Mouse (Mus musculus) heart, adult 11 months (tissue): ENCODE measurements around the gene Gprc5c.
A peak's percentile ranks its signal among the peaks of the same experiment; 100 is the strongest.
"Not testable (repeated sequence)": the region's sequence is repeated elsewhere in the genome, so short reads cannot be mapped to it uniquely, and the experiment has no call there.

Experiments used
- DNase-seq: peaks from one replicate; pipeline ENCODE4 v3.0.0; 2022

The Gprc5c gene

DNA sequence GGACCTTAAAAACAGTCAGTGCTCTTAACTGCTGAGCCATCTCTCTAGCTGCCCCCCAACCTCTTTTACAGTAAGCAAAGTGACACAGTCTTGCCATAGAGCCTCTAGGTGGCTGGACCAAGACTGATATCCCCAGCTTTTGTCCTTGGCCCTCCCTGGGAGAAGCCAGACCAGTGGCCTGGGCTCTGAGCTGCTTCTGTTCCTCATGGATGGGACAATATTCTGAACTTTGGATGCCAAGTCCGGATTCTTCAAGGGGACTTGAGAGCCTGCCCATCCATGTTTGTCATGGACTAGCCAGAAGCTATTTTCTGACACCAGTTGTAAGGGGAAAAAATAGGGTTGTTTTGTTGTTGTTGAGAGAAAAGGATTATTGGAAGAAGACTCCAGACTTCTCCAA lies 18.8 kb downstream of the Gprc5c start:
- peak; percentile 77 for DNase-seq

- DNase-seq, result peak; percentile 85
Measured at GRCm38 (mm10) chr11:114871540-114871939, 20.6 kb downstream of the Gprc5c start.

DNA sequence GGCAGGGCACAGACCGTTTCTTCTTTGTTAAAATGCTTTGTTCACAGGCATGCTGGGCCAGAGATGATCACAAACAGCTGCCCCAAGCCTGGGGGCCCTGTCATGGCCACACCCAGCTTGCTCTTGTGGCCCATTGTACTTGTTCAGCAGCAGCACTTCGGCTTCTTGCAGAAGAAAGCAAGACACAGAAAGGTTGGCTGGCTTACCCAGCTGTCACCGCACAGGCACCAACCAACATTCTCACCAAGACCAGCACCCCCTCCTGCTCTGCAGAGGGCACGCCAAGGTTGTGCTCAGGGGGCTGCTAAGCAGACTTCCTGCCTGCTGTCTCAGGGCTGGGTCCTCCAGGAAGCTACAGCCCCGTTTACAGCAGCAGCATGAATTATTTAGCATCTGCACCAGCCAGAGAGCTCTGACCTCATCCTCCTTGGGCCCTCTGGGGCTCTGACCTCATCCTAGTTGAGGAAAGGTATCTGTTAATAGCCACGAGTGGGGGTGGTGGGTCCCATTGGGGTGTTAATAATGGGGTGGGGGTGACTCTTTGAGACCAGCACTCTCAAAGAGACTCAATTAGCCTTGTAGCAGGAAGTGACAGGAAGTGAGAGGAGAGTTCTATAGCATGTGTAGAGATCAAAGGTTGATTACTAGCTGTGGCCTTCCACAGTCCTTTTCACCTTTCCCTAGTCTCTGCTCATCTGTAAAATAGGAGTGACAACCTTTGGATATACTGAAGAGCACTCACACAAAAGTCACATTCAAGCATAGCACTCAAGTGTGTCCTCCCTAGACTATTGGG lies 22.3 kb downstream of the Gprc5c start:
- DNase-seq, result no peak

DNA sequence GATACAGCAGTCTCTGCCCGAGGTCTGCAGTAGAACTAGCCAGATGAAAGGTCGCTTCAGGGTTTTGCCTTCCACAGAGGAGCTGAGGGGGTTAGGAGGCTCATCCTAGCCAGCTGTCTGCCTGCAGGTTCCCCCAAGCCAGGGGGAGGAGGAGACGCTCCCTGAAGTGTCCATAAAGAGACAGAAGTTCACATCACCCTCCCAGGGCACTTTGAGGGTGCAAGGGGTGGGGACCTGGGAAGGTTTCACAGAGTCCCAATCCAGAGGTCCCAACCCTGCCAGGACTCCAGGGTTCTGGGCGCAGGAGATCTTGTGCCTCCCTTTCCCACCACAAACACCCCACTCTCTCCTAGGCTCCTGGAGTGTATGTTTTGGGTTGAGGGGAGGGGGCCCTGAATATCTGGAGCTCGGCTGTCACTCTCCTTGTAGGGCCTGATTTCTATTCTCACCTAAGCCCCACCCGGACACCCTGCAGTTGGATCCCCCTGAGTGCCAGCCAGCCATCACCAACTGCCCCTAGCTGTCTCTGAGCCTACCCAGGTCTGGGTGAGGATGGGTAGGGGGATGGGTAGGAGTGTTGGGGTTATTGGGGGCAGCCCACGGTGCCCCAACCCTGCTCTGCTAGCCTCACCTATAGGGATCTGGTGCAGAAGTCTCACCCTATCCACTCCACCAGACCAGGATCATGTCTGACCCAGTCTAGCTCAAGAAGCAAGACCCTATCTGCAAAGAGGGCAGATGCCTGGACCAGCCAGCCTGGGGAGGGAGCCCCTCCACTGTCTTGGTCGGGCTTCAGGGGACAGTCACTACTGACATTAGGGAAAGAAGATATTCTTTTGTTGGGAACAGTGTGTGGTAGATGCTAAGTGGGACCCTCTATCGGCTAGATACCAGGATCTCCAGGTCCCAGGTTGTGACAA lies 23.5 kb downstream of the Gprc5c start:
- peak; percentile 88 for DNase-seq

GRCm38 (mm10) chr11:114875301-114875801 lies 24.4 kb downstream of the Gprc5c start:
- peak; percentile 92 for DNase-seq

- DNase-seq, result no peak
Measured at GRCm38 (mm10) chr11:114876176-114876575, 25.2 kb downstream of the Gprc5c start.

DNA sequence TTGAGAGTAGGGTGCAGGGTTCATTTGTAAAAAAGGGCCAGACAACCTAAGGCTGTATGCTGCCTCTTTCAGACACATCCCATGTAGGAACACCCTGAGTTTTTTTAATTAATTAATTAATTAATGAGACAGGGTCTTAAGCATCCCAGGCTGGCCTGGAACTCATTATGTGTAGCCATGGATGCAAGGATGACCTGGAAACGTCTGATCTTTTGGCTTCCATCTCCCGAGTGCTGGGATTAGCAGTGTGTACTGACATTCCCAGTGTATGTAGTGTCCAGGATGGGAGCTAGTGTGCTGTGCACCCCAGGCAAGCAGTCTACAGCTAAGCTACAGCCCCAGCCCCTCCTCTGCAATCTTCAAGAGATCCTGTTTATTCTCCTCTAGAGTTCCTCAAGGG lies 25.7 kb downstream of the Gprc5c start:
- DNase-seq, result no peak

- DNase-seq, result peak; percentile 96
Measured at GRCm38 (mm10) chr11:114877145-114877544, 26.2 kb downstream of the Gprc5c start.

- peak; percentile 95 for DNase-seq
Measured at GRCm38 (mm10) chr11:114879666-114880065, 28.7 kb downstream of the Gprc5c start.

GRCm38 (mm10) chr11:114880185-114880584 lies 29.2 kb downstream of the Gprc5c start:
- DNase-seq, result no peak

- DNase-seq, result peak; percentile 93
Measured at GRCm38 (mm10) chr11:114880589-114880988, 29.6 kb downstream of the Gprc5c start.

- DNase-seq, result no peak
Measured at GRCm38 (mm10) chr11:114883251-114883789, 32.4 kb downstream of the Gprc5c start.

DNA sequence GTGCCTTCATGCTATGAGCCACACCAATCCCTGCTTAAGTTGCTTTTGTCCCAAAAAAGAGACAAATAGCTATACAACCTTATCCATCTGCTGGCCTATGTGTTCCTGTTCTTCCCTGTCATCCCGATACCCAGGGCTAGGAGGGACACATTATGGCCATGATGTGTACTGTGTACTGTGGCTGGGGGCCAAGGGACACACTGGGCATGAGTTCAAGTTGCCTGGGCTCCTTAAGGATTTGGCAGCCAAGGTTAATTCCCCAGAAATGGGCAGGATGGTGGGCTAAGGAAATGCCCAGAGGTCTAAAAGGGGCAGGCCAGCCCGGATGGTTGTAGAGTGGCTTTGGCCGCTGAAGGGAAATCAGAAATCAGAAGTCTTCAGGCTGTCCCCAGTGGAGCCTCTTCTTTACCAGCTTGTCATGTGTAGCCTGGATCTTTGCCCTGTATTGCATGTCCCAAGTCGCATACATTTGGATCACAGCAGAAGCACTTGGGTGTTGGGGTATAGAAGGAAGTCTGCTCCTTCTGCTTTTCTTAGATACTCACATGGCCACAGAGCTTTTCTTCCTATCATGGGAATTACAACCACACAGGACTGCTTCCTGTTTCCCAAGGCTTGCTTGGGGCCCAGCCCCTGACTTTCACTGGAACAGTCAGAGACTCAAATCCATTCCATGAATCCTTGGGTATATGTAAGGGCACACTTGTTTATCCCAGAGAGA lies 33.6 kb downstream of the Gprc5c start:
- DNase-seq, result peak; percentile 96

DNA sequence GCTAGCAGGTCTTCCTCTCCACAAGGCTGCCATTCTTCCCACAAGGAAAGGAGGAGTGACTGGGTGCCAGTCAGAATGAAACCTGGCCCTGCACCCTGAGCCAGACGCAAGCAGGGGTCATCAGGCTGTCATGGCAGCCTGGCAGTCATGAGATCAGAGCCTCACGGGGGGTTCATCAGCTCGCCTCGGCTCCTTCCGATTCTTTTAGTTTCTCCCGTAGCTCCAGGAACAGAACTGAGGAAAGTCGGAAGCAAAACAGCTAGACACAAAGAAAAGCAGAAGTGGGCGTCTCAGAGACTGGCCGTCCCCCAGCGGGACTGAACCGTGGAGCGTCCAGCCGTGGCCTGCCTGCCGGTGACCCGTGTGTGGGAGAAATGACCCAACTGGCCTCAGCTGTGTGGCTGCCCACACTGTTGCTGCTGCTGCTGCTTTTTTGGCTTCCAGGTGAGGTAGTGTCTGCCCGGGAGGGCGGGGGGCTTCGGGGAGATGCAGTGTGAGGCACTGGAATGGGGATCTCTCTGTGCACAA lies 39.1 kb downstream of the Gprc5c start, which contains the start of gene Cd300a:
Cd300a (plus strand) TSS at position 51 of the 528 bp plus-strand sequence.
- peak; percentile 95 for DNase-seq

DNA sequence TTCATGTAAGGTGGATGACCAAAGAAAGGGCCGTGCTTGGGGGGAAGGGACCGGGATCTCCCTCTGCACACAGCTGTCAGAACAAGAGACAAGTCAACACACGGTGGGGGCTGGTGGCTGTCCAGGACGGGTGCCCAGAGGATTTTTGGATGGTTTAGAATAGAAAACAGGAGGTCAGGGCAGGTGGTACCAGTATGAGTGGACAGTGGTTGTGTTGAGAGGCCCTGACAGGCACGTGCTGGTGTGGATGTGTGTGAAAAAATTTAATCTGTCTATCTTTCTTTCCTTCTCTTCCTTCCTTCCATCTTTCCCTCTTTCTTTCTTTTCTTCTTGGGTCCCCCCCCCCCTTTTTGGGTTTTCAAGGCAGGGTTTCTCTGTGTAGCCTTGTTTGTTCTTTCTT lies 39.6 kb downstream of the Gprc5c start:
- DNase-seq, result no peak

DNA sequence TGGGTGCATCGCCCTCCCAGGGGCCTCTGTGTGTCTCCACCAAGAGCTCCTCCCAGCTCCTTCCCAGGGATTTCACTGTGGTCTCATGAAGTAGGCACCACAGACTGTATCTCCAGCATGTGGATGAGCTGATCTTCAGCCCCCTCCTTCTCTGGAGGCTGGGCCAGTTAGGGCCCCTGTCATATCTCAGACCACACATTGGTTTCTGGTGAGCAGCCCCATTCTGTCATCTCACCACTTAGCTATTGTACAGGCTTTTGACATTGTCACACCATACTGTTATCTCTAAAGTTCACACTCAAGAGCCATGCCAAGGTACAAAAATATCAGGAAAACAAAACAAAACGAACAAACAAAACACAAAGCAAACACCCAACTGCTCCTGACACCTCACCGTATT lies 45.1 kb downstream of the Gprc5c start:
- no peak for DNase-seq

- DNase-seq, result peak; percentile 99
Measured at GRCm38 (mm10) chr11:114898026-114898425, 47.1 kb downstream of the Gprc5c start.

DNA sequence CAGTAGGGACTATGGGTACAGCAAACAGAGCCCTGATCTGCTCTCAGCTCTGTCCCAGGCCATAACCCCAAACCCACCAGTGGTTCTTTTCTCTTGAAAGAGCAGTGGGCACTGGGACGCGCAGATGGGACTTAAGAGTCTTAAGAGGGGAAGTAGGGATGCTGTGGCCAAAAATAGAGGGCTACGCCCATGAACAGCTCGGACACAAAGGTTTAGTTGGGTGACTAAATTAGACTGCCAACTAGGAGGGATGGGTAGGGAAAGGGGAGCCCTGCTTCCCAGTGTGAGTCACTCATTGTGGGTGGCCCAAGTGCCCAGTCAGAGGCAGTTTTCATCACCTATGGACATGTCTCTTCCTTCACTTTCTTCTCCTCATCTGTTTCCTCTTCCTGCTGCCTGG lies 52.3 kb downstream of the Gprc5c start:
- DNase-seq, result no peak

DNA sequence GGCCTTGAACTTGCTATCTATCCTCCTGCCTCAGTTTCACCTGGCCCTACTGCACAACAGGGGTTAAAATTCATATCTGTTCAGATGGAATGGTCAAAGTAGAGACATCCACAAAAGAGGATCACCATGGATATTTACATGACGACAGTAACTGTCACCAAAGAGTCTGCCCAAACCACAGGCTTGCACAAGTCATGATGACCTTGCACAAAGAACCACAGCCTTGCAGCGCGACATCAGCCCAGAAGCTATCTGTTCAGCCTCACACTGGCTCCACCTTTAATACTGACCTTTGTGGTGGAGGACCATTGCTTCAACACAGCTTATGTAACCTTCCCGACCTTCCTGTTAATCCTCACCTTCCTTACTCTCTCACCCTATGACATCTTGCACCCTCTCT lies 56.6 kb downstream of the Gprc5c start:
- DNase-seq, result peak; percentile 90

- DNase-seq, result peak; percentile 88
Measured at GRCm38 (mm10) chr11:114908086-114908485, 57.1 kb downstream of the Gprc5c start.

DNA sequence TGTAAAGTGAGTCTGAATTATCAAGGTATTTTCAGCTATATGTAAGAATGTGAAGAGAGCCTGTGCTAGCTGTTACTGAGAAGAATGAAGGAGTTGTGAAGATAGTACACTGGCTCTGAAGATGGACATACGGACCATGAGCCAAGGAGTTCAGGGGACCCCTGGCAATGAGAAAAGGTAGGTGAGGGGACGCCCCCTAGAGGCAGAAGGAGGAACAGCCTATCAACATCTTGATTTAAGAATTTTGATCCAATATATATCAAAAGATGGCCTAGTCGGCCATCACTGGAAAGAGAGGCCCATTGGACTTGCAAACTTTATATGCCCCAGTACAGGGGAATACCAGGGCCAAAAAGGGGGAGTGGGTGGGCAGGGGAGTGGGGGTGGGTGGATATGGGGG lies 58.6 kb downstream of the Gprc5c start:
- DNase-seq, result not testable (repeated sequence)

GRCm38 (mm10) chr11:114912847-114913246 lies 61.9 kb downstream of the Gprc5c start:
- DNase-seq, result peak; percentile 97
